Mouse (Mus musculus) ES-Bruce4 (cell line): ENCODE measurements around the gene Ntn1. TPM values are rescaled to one million over a fixed set of nuclear protein-coding genes. Genes with fewer than 3 reads are reported as not detected.

ENCODE experiments used
- H3K27ac ChIP-seq: 2 replicates; pipeline ENCODE4 v1.5.1; 2012; ENCODE audit warnings: low read length, inconsistent platforms; ENCODE audit not compliant: insufficient read depth
- H3K27me3 ChIP-seq: 2 replicates; pipeline ENCODE4 v1.6.1; 2012; ENCODE audit warnings: mild to moderate bottlenecking, low read length, inconsistent platforms; ENCODE audit not compliant: control insufficient read depth, poor library complexity, insufficient read depth, severe bottlenecking
- H3K36me3 ChIP-seq: 2 replicates; pipeline ENCODE4 v1.6.1; 2012; ENCODE audit warnings: inconsistent platforms, mild to moderate bottlenecking, low read length, moderate library complexity; ENCODE audit not compliant: control insufficient read depth, poor library complexity, insufficient read depth, severe bottlenecking
- H3K4me1 ChIP-seq: one replicate; pipeline ENCODE4 v1.8.1; 2011; ENCODE audit warnings: low read length; ENCODE audit not compliant: control insufficient read depth, insufficient read depth
- H3K4me3 ChIP-seq: 2 replicates; pipeline ENCODE4 v1.5.1; 2011; ENCODE audit warnings: low read depth, mild to moderate bottlenecking, low read length
- H3K9ac ChIP-seq: 2 replicates; pipeline ENCODE4 v1.6.1; 2012; ENCODE audit warnings: low read depth, mild to moderate bottlenecking, inconsistent platforms; ENCODE audit not compliant: poor library complexity, severe bottlenecking
- H3K9me3 ChIP-seq: replicated peaks from 2 replicates; pipeline ENCODE4 v1.6.1; 2012; ENCODE audit warnings: mild to moderate bottlenecking, low read length, inconsistent platforms; ENCODE audit not compliant: control insufficient read depth, poor library complexity, insufficient read depth, severe bottlenecking
- CTCF ChIP-seq: IDR thresholded peaks from one replicate; pipeline ENCODE4 v1.8.1; 2011; ENCODE audit warnings: low read depth, low read length
- EP300 ChIP-seq: IDR thresholded peaks from 2 replicates; pipeline ENCODE4 v1.6.1; 2011; ENCODE audit warnings: low read depth, low read length; ENCODE audit not compliant: insufficient read depth
- POLR2A ChIP-seq: IDR thresholded peaks from one replicate; pipeline ENCODE4 v1.8.1; 2011; ENCODE audit warnings: low read length; ENCODE audit not compliant: insufficient read depth
- polyA plus RNA-seq: library from polyadenylated mRNA; stranded (reverse); fragments of >200 nt; gene quantifications from 2 replicates; pipeline ENCODE4 v1.2.4, GENCODE M21; 2011; ENCODE audit warnings: low read depth; ENCODE audit not compliant: missing spikeins, insufficient read depth, insufficient read length

The Ntn1 gene
- polyA plus RNA-seq, 1 experiment, result 22.3 TPM

- H3K27me3 ChIP-seq, result peaks cover 18% of the 10 kb centered on the region
- peak overlapping the region; percentile 90 for H3K9ac ChIP-seq
- H3K4me1 ChIP-seq, result peaks cover 3% of the 10 kb centered on the region
- H3K4me3 ChIP-seq, result peak overlapping the region; percentile 70
- no peak for TF ChIP-seq CTCF
- TF ChIP-seq EP300, result no peak
- TF ChIP-seq POLR2A, result no peak
- H3K36me3 ChIP-seq, result no peaks in the 10 kb centered on the region; the same call in 1 of the 2 replicates
- H3K27ac ChIP-seq, result peak overlapping the region; percentile 51
- H3K9me3 ChIP-seq, result no peaks in the 10 kb centered on the region
Observed at GRCm38 (mm10) chr11:68387441-68387760, 13.2 kb downstream of the Ntn1 start.

- Histone ChIP-seq H3K27ac (peak overlapping the region; percentile 51), H3K4me3 (peak overlapping the region; percentile 70), H3K9ac (peak overlapping the region; percentile 90), H3K36me3 (no peaks in the 10 kb centered on the region; the same call in 1 of the 2 replicates), H3K4me1 (peaks cover 3% of the 10 kb centered on the region), H3K9me3 (no peaks in the 10 kb centered on the region), H3K27me3 (peaks cover 18% of the 10 kb centered on the region)
- TF ChIP-seq EP300, result no peak
- TF ChIP-seq CTCF, result no peak
- TF ChIP-seq POLR2A, result no peak
Observed at GRCm38 (mm10) chr11:68386589-68387440, 13.8 kb downstream of the Ntn1 start.

- H3K4me3 ChIP-seq, result peak overlapping the region; percentile 70
- H3K36me3 ChIP-seq, result no peaks in the 10 kb centered on the region; the same call in 1 of the 2 replicates
- TF ChIP-seq EP300, result no peak
- H3K4me1 ChIP-seq, result peaks cover 3% of the 10 kb centered on the region
- H3K27me3 ChIP-seq, result peaks cover 18% of the 10 kb centered on the region
- no peaks in the 10 kb centered on the region for H3K9me3 ChIP-seq
- H3K27ac ChIP-seq, result 0 out of 2 replicates have a peak overlapping the region, but pooled peaks have one; percentile 13
- H3K9ac ChIP-seq, result peak overlapping the region; percentile 90
Observed at GRCm38 (mm10) chr11:68385921-68386588, 14.6 kb downstream of the Ntn1 start.

GRCm38 (mm10) chr11:68385021-68385821 lies 15.4 kb downstream of the Ntn1 start:
- Histone ChIP-seq H3K9ac (peak overlapping the region; percentile 90), H3K27me3 (peaks cover 18% of the 10 kb centered on the region), H3K27ac (no peak overlapping the region), H3K36me3 (no peaks in the 10 kb centered on the region; the same call in 1 of the 2 replicates), H3K4me1 (no peaks in the 10 kb centered on the region), H3K4me3 (peak overlapping the region; percentile 70), H3K9me3 (no peaks in the 10 kb centered on the region)
- TF ChIP-seq EP300, result no peak
- no peak for TF ChIP-seq CTCF
- no peak for TF ChIP-seq POLR2A

- Histone ChIP-seq H3K4me1 (no peaks in the 10 kb centered on the region), H3K27ac (no peak overlapping the region), H3K36me3 (no peaks in the 10 kb centered on the region; the same call in 1 of the 2 replicates), H3K9me3 (no peaks in the 10 kb centered on the region), H3K9ac (peak overlapping the region; percentile 13; the same call in 1 of the 2 replicates), H3K4me3 (peak overlapping the region; percentile 70), H3K27me3 (peaks cover 18% of the 10 kb centered on the region)
- TF ChIP-seq EP300 (no peak), CTCF (no peak), POLR2A (no peak)
Observed at GRCm38 (mm10) chr11:68384592-68385020, 16.0 kb downstream of the Ntn1 start.
